Mouse (Mus musculus) cerebellum, adult 2 months (tissue): ENCODE data around the gene Mterf1b. TPM values are rescaled to one million over a fixed set of nuclear protein-coding genes. Genes with fewer than 3 reads are reported as not detected.

Experiments
- DNase-seq, 2 experiments: peaks; one replicate each; pipeline ENCODE4 v3.0.0; 2021
- H3K27ac ChIP-seq: fragments of 200-500 bp; 2 replicates; pipeline ENCODE4 v1.5.1; 2012; ENCODE audit warnings: low read length, control low read depth, inconsistent platforms; ENCODE audit not compliant: insufficient read depth
- H3K27me3 ChIP-seq: fragments of 200-500 bp; 2 replicates; pipeline ENCODE4 v1.6.1; 2012; ENCODE audit warnings: inconsistent platforms, mild to moderate bottlenecking, low read length, moderate library complexity; ENCODE audit not compliant: control insufficient read depth, insufficient read depth
- H3K4me1 ChIP-seq: fragments of 200-500 bp; 2 replicates; pipeline ENCODE4 v1.6.1; 2011; ENCODE audit warnings: low read length; ENCODE audit not compliant: control insufficient read depth, insufficient read depth
- H3K4me3 ChIP-seq: fragments of 200-500 bp; replicated peaks from 2 replicates; pipeline ENCODE3; 2011; ENCODE audit warnings: mild to moderate bottlenecking, low read depth, low read length, control low read depth; ENCODE audit not compliant: insufficient read depth
- CTCF ChIP-seq: fragments of 200-500 bp; IDR thresholded peaks from 2 replicates; pipeline ENCODE4 v1.5.1; 2011; ENCODE audit warnings: low read depth, mild to moderate bottlenecking, control low read depth, low read length, moderate library complexity, borderline replicate concordance; ENCODE audit not compliant: insufficient read depth
- POLR2A ChIP-seq: fragments of 200-500 bp; IDR thresholded peaks from 2 replicates; pipeline ENCODE4 v1.6.1; 2011; ENCODE audit warnings: low read length, control low read depth, borderline replicate concordance; ENCODE audit not compliant: insufficient read depth
- WGBS: fragments of 180-500 bp; shearing (Covaris S2); methylation state at CpG from one replicate; pipeline ENCODE4 v1.1.7; 2018; 5-methylcytosine and 5-hydroxymethylcytosine counted together
- polyA plus RNA-seq: library from polyadenylated mRNA; depleted of rRNA; stranded (reverse); fragments of >200 nt; gene quantifications from 2 replicates; pipeline ENCODE4 v1.2.3, GENCODE M21; 2012; rRNA removed

The Mterf1b gene
- polyA plus RNA-seq, 1 experiment, result 3.5 TPM

DNA sequence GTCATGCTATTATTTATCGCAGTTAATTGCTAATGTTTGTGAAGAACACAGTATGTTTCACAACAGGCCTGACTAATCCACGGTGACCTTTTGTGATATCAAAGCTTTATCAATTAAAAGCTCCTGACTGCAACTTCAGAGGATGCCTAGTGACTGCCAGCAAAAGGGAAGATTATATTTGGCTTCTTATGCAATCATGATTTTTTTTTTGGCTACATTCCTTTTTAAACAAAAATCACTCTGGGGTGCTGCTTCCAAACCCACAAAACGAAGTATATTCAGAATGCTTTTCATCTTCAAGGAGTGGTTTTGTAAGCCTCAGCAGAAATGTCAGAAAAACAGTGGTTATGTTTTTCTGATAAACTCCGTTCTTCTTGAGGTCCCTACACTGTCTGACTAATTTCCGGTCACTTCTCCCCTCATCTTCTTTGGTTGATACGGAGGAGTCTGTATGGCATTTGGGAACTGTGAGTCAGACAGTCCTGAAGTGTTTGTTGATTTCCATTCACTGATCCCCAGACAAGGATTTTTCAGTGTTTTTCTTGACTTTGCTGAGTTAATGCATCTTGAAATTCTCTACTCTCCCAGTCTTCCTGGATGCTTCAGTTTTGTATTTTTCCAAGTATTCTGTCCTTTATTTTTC lies 29.9 kb downstream of the Mterf1b start:
- H3K27ac ChIP-seq, result no peak overlapping the region

GRCm38 (mm10) chr5:4232163-4232562 lies 40.0 kb downstream of the Mterf1b start:
- no peak overlapping the region for H3K4me3 ChIP-seq
- no peaks in the 10 kb centered on the region for H3K4me1 ChIP-seq
- no peaks in the 10 kb centered on the region for H3K27me3 ChIP-seq
- WGBS, result 47% methylated on average over 2 of the region's 2 CpGs
- TF ChIP-seq CTCF, result no peak
- TF ChIP-seq POLR2A, result no peak
- H3K27ac ChIP-seq, result no peak overlapping the region
- no peak for DNase-seq

More for the DNA sequence above, 29.9 kb downstream of the Mterf1b start:
- Histone ChIP-seq H3K4me1 (no peaks in the 10 kb centered on the region), H3K4me3 (no peak overlapping the region), H3K27me3 (no peaks in the 10 kb centered on the region)
- no peak for DNase-seq
- TF ChIP-seq POLR2A (no peak), CTCF (no peak)
- 72% methylated on average over 6 of the region's 6 CpGs for WGBS

DNA sequence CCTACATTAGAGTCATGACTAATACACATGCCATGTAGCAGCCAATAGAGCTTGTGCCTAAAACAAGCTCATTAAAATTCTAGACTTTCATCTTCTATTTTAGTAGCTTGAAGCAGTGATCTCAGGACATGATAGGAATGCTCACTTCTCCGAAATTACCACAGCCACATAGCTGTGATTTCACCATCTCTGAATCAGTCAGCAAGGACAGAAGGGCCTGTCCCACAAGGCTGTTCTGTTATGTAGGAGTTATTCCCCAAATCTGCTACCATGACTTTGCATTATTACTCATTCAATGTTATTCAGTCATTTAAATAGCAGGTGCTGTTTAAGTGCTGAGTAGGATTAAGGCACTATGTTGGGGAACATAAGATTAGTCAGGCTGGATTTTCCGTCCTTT lies 42.3 kb downstream of the Mterf1b start:
- H3K4me1 ChIP-seq, result no peaks in the 10 kb centered on the region
- no peak overlapping the region for H3K27ac ChIP-seq
- DNase-seq, result no peak
- H3K4me3 ChIP-seq, result no peak overlapping the region
- TF ChIP-seq POLR2A, result no peak
- no peak for TF ChIP-seq CTCF
- H3K27me3 ChIP-seq, result no peaks in the 10 kb centered on the region
- WGBS, result 90% methylated on average over 2 of the region's 2 CpGs

DNA sequence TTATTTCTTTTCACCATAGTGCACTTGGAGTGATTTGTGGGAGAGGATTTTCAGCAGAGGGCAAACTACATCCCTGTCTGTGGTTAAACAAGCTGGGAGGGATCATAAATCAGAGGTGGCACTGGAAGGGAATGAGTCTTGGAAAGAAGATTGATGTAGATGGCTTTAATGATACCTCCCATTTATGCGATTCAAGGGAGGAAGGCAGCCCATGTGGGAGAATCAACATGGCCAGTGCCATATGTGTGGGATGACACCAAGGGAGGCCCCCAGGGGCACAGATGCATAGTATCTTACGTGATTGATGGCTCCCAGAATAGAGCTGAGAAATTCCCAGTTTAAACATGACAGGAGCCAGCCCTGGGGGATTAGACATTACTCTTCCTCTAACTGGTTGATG lies 48.0 kb downstream of the Mterf1b start:
- Histone ChIP-seq H3K4me1 (no peaks in the 10 kb centered on the region), H3K27ac (no peak overlapping the region), H3K4me3 (no peak overlapping the region), H3K27me3 (no peaks in the 10 kb centered on the region)
- WGBS, result 72% methylated on average over 2 of the region's 2 CpGs
- DNase-seq, result no peak
- no peak for TF ChIP-seq POLR2A
- TF ChIP-seq CTCF, result no peak

- 88% methylated on average over 3 of the region's 3 CpGs for WGBS
- no peak for DNase-seq
- no peaks in the 10 kb centered on the region for H3K27me3 ChIP-seq
- H3K4me1 ChIP-seq, result no peaks in the 10 kb centered on the region
- H3K27ac ChIP-seq, result no peak overlapping the region
- H3K4me3 ChIP-seq, result no peak overlapping the region
- no peak for TF ChIP-seq CTCF
- no peak for TF ChIP-seq POLR2A
These were observed 52.8 kb downstream of the Mterf1b start for GRCm38 (mm10) chr5:4245004-4245403.

- no peak for TF ChIP-seq POLR2A
- no peak for TF ChIP-seq CTCF
- 73% methylated on average over 2 of the region's 2 CpGs for WGBS
- no peak overlapping the region for H3K4me3 ChIP-seq
- H3K27me3 ChIP-seq, result no peaks in the 10 kb centered on the region
- DNase-seq, result no peak
- no peaks in the 10 kb centered on the region for H3K4me1 ChIP-seq
- no peak overlapping the region for H3K27ac ChIP-seq
These were observed 53.9 kb downstream of the Mterf1b start for GRCm38 (mm10) chr5:4246095-4246494.

Other genes starting within 250 kb of the Mterf1b start
- gene Cyp51, start 87.6 kb upstream of the Mterf1b start, polyA plus RNA-seq, result 54.0 and 57.1 TPM in 2 replicates